Mouse (Mus musculus) stomach, embryonic 15.5 days (tissue): ENCODE data around the gene Klk1b26. TPM values are rescaled to one million over a fixed set of nuclear protein-coding genes. Genes with fewer than 3 reads are reported as not detected.

Source experiments
- polyA plus RNA-seq: library from polyadenylated mRNA; unstranded; fragments of >200 nt; fragmentation: Nextera tagmentation; extraction: Ambion mirVana; gene quantifications from 2 replicates; pipeline ENCODE4 v1.2.1, GENCODE M21; 2015

Klk1b26 gene
- polyA plus RNA-seq, 1 experiment from 2014 or later, result not detected

Other genes starting within 250 kb of the Klk1b26 start
- gene Klk12, start 243.3 kb upstream of the Klk1b26 start, polyA plus RNA-seq, result 0.57 and 2.4 TPM in 2 replicates
- 4.0 and 8.7 TPM in 2 replicates for gene Klk11, start 237.6 kb upstream of the Klk1b26 start, polyA plus RNA-seq
- gene Klk10, start 231.1 kb upstream of the Klk1b26 start, polyA plus RNA-seq, result 4.1 and 17.4 TPM in 2 replicates
- gene Klk9, start 220.3 kb upstream of the Klk1b26 start, polyA plus RNA-seq, result 0.17 and 0.77 TPM in 2 replicates
- gene Klk8, start 214.6 kb upstream of the Klk1b26 start, polyA plus RNA-seq, result 17.8 and 24.5 TPM in 2 replicates
- gene Klk7, start 200.9 kb upstream of the Klk1b26 start, polyA plus RNA-seq, result not detected in 2 replicates
- 0.18 and 0.32 TPM in 2 replicates for gene Klk6, start 187.7 kb upstream of the Klk1b26 start, polyA plus RNA-seq
- not detected in 2 replicates for gene Klk5, start 170.2 kb upstream of the Klk1b26 start, polyA plus RNA-seq
- gene Klk4, start 131.0 kb upstream of the Klk1b26 start, polyA plus RNA-seq, result not detected in 2 replicates
- gene Klk15, start 78.4 kb upstream of the Klk1b26 start, polyA plus RNA-seq, result not detected in 2 replicates
- gene Klk1b8, start 61.5 kb upstream of the Klk1b26 start, polyA plus RNA-seq, result 1.4 and 1.7 TPM in 2 replicates
- gene Klk1b1, start 45.4 kb upstream of the Klk1b26 start, polyA plus RNA-seq, result not detected in 2 replicates
- gene Klk1b9, start 36.1 kb upstream of the Klk1b26 start, polyA plus RNA-seq, result not detected in 2 replicates
- 0.26 TPM in 1 of 2 replicates, not detected in the other for gene Klk1b11, start 16.3 kb upstream of the Klk1b26 start, polyA plus RNA-seq
- gene Klk1b27, start 40.1 kb downstream of the Klk1b26 start, polyA plus RNA-seq, result not detected in 2 replicates
- gene Klk1b21, start 90.2 kb downstream of the Klk1b26 start, polyA plus RNA-seq, result not detected in 2 replicates
- gene Klk1b22, start 100.5 kb downstream of the Klk1b26 start, polyA plus RNA-seq, result not detected in 2 replicates
- 0.09 TPM in 1 of 2 replicates, not detected in the other for gene Klk1b16, start 124.6 kb downstream of the Klk1b26 start, polyA plus RNA-seq
- 0.15 TPM in 1 of 2 replicates, not detected in the other for gene Klk1b24, start 176.1 kb downstream of the Klk1b26 start, polyA plus RNA-seq
- 0.85 and 0.95 TPM in 2 replicates for gene Klk1b3, start 186.0 kb downstream of the Klk1b26 start, polyA plus RNA-seq
- gene Klk1b4, start 195.3 kb downstream of the Klk1b26 start, polyA plus RNA-seq, result 0.22 and 0.32 TPM in 2 replicates
- gene Klk1b5, start 203.8 kb downstream of the Klk1b26 start, polyA plus RNA-seq, result 0.13 and 0.15 TPM in 2 replicates
- gene Klk1, start 213.2 kb downstream of the Klk1b26 start, polyA plus RNA-seq, result 16.1 and 19.4 TPM in 2 replicates
- gene Gm36864, start 224.0 kb downstream of the Klk1b26 start, polyA plus RNA-seq, result 0.17 TPM in 1 of 2 replicates, not detected in the other
- gene 1700028J19Rik, start 234.5 kb downstream of the Klk1b26 start, polyA plus RNA-seq, result 1.6 and 1.8 TPM in 2 replicates
- 120 and 139 TPM in 2 replicates for gene 2410002F23Rik, start 234.6 kb downstream of the Klk1b26 start, polyA plus RNA-seq
- gene Acp4, start 245.2 kb downstream of the Klk1b26 start, polyA plus RNA-seq, result not detected in 2 replicates
- not detected in 2 replicates for gene Gm15517, start 249.3 kb downstream of the Klk1b26 start, polyA plus RNA-seq